Mouse (Mus musculus) urinary bladder, postnatal 14 days (tissue): ENCODE measurements around the gene Hspa1a.

ENCODE experiments used
- DNase-seq: peaks from one replicate; pipeline ENCODE4 v3.0.0; 2021; ENCODE audit warnings: low spot score

Gene Hspa1a

DNA sequence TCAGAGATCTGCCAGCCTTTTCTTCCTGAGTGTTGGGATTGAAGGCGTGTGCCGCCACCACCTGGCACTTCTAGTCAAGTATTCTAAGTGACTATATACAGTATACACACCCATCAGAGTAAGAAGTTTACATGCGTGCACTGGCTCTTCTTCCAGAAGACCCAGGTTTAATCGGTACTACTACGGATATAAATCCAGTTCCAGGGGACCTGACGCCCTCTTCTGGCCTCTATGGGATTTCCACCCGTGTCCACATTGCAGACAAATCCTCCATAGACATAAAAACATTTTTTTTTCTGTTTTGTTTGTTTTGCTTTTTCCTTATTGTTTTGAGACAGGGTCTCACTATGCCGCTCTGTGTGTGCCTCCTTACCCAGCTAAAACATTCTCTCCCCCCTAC is 24.4 kb downstream of the Hspa1a start:
- peak; percentile 41 for DNase-seq

DNA sequence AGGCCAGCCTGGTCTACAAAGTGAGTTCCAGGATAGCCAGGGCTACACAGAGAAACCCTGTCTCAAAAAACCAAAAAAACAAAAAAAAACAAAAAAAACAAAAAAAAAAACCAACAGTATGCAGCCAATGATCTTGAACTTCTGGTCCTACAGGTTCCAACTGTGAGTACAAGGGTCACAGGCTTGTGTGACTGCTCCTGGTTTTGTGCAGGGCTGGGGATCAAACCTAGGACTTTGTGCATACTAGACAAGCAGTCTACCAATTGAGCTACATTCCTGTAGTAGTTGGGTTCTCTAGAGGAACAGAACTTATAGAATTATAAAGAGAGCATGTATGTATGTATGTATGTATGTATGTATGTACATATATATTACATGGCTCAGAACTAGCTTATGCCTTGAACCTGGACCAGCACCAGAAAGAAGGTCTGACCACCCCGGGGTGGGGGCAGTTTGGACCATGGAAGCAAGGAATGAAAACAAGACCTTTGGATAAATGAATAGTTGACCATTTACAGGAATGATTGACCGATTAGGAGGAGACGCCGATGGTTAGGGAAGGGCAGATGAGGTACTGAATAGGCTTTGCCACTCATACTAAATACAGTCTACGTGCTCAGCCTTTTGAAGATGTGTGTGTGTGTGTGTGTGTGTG is 25.3 kb downstream of the Hspa1a start:
- DNase-seq, result no peak

DNA sequence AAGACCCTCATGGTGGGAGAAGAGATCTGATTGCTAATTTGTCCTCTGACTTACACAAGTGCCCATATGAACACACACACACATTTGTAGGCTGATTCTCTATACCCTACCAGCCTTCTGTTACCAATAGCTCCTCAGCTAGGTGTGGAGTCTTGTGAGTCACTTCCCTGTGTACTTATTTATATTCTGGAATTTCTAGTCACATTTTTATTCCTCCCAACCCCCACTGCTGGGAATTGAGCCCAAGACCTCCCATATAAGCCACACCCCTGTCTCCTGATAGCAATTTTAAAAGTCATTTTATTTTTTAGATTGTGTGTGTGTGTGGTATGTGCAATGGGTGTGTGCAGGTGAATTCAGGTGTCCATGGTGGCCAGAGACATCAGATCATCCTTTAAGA is 27.6 kb downstream of the Hspa1a start:
- peak; percentile 47 for DNase-seq

DNA sequence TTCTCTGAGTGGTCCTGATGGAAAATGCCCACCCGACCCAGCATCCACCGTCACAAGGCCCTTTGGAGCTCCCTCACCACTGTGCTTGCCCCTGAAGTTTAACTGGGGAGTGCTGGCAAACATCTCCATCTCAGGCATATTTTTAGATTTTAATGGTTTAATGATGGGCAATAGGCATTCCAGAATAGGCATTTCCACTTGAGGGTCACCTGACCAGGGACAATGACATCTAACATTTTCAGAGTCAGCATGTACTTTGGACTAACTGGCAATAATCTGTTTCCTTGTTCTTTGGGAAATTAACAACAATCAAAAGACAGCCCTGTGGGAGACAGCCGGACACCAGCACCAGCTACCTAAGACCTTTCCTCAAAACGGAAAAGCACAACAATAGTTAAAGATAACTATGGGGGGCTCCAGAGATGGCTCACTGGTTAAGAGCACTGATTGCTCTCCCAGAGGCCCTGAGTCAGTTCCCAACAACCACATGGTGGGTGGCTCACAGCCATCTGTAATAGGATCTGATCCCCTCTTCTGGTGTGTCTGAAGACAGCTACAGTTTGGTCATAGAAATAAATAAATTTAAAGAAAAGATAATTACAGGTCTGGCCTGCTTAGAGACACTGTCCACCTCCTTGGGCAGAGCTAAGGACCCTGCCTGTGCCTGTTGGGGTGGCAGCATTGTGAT is 28.7 kb downstream of the Hspa1a start:
- DNase-seq, result no peak

DNA sequence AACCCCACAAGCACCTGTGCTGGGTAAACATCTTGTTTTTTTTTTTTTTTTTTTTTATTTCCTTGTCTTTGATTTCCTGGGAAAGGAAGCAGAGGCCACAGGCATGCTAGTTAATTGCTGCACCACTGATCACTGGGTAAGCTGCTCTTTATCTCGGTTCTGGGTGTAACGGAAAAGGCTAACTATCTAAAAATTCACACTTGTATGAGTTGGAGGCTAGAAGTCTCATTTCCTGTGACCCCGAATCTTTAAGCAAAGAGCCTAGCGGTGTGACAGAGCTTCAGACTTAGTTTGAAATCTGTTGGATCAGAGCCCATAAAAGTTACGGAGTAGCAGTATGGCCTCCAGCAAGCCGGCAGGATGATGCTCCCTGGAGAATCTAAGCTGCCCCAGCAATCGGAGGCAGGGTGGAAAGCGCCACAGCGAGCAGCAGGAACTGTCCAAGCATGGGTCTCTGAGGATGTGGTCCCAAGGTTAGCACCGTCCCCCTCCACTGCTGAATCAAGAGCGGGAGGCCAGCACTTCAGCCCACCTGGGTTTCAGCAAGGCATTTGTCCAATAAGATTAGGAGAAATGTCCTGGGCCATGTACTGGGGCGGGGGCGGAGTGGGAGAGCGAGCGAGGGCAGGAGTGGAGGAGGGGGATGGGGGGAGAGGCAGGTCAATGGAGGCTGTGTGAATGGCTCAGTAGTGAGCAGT is 30.5 kb downstream of the Hspa1a start:
- no peak for DNase-seq

DNA sequence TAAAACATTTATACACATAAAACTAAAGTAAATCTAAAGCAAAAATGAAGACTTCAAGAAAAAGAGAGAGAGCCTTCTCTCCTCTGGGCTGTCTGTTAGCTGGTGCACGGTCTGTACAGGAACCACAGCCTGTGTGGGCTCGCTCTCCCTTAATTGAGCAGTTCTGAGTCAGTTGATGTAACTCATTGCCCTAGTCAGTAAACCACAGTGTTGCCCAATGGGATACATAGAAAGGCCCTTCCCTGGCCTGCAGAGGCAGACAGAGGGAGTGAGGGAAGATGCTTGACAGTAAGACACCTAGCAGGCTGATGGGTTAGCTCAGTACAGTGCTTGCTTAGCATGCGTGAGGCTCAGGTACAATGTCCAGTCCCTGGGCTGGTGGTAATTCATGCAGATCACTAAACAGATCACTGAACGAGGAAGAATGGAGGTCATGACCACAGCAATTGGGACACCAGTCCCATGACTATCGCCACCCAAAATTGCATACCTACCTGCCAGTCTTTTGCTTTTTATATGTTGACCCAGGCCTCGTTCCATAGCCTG is 33.9 kb downstream of the Hspa1a start:
- DNase-seq, result no peak

DNA sequence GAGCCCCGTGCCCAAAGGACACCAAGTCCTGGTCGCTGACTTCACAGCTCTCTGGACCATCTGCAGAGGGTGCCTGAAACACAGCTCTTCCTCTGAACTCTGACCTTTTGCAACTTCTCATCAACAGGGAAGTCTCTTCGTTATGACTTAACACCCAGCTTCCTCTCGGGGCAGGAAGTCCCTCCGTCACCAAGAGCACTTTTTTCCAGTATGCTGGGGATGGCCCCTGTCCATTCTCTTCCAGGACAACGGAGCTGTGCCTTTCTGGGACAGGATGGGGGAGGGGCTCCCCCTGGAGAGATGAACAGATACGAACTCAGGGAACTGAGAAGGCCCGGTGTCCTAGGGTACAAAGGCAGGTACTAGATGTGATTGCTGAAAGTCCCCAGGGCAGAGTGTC is 37.1 kb downstream of the Hspa1a start:
- no peak for DNase-seq

DNA sequence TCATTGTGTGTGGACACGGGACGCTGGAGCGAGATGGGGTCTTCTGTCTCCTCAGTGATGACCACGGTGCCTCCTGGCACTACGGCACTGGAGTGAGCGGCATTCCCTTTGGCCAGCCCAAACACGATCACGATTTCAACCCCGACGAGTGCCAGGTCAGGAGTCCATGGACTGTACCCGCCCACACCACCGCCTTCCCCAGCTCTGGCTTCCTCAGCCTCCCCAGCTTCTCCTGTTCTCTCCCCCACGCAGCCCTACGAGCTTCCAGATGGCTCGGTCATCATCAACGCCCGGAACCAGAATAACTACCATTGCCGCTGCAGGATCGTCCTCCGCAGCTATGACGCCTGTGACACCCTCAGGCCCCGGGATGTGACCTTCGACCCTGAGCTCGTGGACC is 37.9 kb downstream of the Hspa1a start:
- no peak for DNase-seq

DNA sequence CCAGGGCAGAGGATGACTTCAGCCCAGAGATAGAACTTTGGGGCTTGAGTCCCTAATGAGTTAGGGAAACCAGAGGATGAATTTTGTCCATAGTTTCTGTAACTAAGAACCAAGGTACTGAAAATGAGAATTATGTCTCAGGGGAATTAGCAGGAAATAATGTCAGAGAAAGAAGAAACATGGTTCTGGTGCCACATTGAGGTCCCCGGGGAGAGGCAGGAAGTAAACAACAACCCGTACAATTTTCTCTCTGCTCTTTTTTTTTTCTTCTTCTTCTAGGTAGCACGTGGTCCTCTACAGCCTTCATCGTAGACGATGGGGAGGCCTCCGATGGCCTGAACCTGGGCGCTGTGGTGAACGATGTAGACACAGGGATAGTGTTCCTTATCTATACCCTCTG is 39.7 kb downstream of the Hspa1a start:
- DNase-seq, result no peak

DNA sequence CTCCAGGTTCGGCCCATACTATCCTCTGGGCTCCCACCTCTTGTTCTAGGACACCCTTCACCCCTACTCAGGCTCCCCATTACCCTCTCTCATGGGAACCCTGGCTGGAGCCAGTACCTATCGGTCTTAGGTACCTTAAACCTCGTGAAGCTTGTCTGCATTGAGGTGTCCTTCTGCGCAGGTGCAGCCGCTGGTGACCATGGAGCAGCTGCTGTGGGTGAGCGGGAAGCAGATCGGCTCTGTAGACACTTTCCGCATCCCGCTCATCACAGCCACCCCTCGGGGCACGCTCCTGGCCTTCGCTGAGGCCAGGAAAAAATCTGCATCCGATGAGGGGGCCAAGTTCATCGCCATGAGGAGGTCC is 40.2 kb downstream of the Hspa1a start:
- DNase-seq, result no peak

DNA sequence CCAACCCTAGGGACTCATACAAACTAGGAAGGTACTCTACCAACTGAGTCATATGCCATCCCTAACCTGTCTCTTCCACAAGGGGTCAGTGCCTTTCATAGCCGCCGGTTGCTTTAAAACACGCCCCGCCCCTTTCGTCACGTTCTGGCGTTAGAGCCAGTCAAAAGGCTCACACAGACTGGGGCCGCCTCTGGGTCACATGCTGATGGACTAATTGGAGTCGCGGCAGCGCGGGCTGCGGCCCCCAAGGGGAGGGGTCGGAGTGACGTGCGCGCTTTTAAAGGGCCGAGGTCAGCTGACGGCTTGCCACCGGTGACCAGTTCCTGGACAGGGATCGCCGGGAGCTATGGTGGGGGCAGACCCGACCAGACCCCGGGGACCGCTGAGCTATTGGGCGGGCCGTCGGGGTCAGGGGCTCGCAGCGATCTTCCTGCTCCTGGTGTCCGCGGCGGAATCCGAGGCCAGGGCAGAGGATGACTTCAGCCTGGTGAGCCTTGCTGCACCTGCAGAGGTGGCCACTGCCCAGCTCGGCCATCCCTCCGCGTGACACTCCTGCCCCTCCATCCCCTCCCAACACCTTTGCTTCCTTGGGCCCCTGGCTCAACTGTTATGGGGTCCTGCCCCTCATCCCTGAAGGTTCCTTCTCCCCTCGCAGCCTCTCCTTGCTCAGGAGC is 40.8 kb downstream of the Hspa1a start, which contains the start of gene Neu1:
Gene Neu1, plus strand, starts transcription at position 193 of the 674 bp plus-strand sequence.
- DNase-seq, result peak; percentile 99

DNA sequence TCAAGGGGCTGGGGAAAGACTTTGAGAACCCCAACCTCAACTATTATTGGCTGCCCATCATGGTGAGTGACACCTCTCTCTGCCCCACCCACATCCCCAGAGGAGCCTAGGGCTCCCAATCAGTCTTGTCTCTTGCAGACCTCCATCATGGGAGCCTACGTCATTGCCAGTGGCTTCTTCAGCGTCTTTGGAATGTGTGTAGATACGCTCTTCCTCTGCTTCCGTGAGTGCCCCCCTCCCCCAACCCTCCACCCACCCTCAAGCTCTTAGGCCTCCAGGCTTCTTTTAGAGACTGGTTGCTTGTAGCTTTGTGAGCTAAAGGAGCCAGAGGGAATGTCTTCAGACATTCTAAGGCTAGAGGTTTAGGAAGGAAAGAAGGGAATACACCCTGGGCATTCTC is 43.1 kb downstream of the Hspa1a start:
- no peak for DNase-seq

DNA sequence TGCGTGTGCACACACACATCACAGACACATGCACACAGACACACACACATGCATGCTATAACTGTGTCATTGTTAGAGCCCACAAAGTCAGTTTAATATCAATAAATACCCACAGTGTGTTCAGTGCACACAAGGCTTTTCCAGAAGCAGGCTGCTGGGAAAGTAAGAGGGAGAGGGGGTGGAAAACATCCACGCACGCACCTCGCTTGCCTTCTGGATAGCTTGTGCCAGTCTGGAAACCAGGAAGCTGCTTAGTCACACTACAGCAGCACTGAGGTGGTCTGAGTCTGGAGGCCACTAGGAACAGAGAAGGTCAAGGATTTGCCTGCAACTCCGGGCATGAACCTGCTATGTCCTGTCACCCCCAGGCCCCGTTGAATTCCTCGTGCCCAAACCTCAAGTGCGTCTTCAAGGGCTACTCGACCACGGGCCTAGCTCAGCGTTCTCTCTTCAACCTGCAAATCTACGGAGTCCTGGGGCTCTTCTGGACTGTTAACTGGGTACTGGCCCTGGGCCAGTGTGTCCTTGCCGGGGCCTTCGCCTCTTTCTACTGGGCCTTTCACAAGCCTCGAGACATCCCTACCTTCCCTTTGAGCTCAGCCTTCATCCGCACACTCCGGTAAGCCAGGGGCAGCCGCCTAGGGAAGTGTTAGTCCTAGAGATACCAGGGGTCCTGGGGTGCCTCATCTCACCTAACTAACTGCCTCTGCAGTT is 44.5 kb downstream of the Hspa1a start:
- DNase-seq, result no peak

DNA sequence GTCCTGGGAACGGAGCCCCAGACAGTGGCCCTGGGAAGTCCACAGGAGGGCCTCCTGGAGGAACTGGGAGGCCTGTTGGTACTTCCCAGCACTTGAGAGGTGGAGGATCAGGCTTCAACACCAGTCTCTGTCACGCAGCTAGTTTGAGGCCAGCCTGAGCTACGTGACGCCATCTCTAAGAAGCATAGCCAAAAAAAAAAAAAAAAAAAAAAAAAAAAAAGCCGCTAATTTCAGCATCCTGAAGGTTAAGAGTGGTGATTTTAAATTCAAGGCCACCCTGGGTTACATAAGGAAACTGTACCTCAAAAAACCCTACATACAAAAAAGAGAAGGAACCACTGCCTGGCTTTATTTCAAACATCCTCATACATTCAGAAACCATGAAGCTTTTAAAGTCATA is 47.7 kb downstream of the Hspa1a start:
- DNase-seq, result no peak

DNA sequence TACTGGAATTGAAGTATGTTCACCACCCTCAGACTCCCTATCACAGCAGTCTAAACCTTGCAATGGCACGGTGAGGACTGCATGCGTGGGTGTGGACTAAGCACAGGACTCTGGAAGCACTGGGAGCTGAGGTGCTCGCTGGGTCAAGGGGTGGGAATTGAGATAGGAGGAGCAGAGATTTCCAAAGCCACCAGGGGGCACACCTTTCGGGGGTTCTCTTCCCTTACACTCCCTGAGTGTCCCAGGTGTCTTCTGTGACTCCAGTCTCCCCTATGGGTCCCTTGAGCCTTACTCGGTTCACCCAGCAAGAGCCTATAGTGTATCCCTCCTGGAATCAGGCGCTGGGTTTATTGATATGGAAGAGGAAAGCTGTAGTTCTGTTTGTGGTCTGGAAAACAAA is 49.0 kb downstream of the Hspa1a start:
- no peak for DNase-seq
